Mouse (Mus musculus): Measurements from ENCODE around the gene Uhrf1bp1.

Uhrf1bp1 gene

DNA sequence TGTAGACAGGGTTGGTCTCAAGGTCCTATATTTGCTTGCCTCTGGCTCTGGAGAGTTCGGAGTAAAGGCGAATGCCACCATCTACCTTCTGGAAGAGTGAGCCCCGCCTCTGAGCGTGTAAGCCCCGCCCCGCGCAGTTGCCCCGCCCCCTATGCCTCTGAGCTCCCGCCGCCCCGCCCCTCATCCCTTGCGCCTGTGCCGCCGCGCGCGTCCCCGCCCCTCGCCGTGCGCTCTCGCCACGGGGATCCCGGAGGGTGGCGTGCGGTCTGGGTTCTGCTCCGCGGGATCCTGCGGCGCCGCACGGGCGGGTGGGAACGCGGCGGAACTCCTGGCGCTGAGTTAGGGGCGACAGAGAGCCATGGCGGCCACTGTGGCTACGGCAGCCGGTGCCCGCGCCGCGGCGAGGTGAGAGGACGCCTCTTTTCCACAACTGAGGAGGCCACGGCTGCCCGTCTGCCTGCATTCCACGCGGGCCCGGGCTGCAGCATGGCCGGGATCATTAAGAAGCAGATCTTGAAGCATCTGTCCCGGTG lies at the start of gene Uhrf1bp1:
Uhrf1bp1 (plus strand) TSS at position 177 of the 533 bp plus-strand sequence.
- peaks cover 2% of the 10 kb centered on the region; the same call in 1 of the 2 replicates for H3K27me3 ChIP-seq (ENCODE audit: control insufficient read depth, insufficient read depth, low read length, poor library complexity, severe bottlenecking)
- peak; percentile 85 for DNase-seq (ENCODE audit: low read depth, low spot score)

GRCm38 (mm10) chr17:27807542-27808078 lies 48.6 kb upstream of the Uhrf1bp1 start:
- H3K27me3 ChIP-seq (ENCODE audit: control insufficient read depth, insufficient read depth, low read length, poor library complexity, severe bottlenecking): no peaks in the 10 kb centered on the region
- H3K36me3 ChIP-seq (ENCODE audit: control insufficient read depth, insufficient read depth, low read length, poor library complexity, severe bottlenecking): no peaks in the 10 kb centered on the region
- DNase-seq (ENCODE audit: low read depth, low spot score): no peak

More for the DNA sequence above, at the start of gene Uhrf1bp1:
- H3K36me3 ChIP-seq (ENCODE audit: control insufficient read depth, insufficient read depth, low read length, poor library complexity, severe bottlenecking): peaks cover 7% of the 10 kb centered on the region

DNA sequence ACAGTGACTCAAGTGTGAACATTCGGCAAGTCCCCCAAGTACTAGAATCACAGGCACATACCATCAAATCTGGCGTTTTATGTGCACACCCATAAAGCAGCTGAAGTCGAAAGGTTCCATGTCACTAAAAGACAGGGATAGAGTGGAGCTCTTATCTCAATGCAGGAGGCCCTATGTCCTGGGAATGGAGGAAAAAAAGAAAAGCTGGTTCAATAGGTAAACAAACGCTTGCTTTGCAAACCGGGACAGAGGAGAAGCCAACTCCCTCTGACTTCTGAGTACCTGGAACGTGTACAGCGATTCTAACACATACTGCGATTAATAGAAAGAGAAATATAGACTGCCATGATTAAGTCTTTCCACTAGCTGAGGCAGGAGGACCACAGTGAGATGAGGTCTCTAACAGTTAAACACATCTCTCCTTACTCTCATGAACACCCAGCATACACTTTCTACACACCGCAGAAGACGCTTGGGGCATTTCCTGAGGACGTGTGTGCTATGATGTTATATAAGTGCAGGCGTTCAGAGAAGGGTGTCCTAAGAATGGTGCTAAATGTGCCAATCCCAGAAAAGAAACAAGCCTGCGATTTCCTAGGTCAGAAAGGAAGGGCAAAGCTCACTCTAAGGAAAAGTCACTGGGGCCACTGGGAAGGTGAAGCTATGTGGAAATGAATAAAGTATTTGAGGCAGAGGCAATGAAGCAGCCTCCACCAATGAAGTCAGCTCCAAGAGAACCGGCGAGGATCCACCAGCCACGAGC lies 45.5 kb upstream of the Uhrf1bp1 start:
- H3K27me3 ChIP-seq (ENCODE audit: control insufficient read depth, insufficient read depth, low read length, poor library complexity, severe bottlenecking): no peaks in the 10 kb centered on the region
- H3K36me3 ChIP-seq (ENCODE audit: control insufficient read depth, insufficient read depth, low read length, poor library complexity, severe bottlenecking): no peaks in the 10 kb centered on the region
- DNase-seq (ENCODE audit: low read depth, low spot score): no peak

GRCm38 (mm10) chr17:27811980-27812379 lies 44.3 kb upstream of the Uhrf1bp1 start:
- Histone ChIP-seq H3K27me3 (ENCODE audit: control insufficient read depth, insufficient read depth, low read length, poor library complexity, severe bottlenecking) (no peaks in the 10 kb centered on the region), H3K36me3 (ENCODE audit: control insufficient read depth, insufficient read depth, low read length, poor library complexity, severe bottlenecking) (no peaks in the 10 kb centered on the region)
- DNase-seq (ENCODE audit: low read depth, low spot score): no peak

GRCm38 (mm10) chr17:27814606-27815005 lies 41.6 kb upstream of the Uhrf1bp1 start:
- no peak for DNase-seq (ENCODE audit: low read depth, low spot score)
- Histone ChIP-seq H3K27me3 (ENCODE audit: control insufficient read depth, insufficient read depth, low read length, poor library complexity, severe bottlenecking) (no peaks in the 10 kb centered on the region), H3K36me3 (ENCODE audit: control insufficient read depth, insufficient read depth, low read length, poor library complexity, severe bottlenecking) (no peaks in the 10 kb centered on the region)

- no peak for DNase-seq (ENCODE audit: low read depth, low spot score)
- no peaks in the 10 kb centered on the region for H3K27me3 ChIP-seq (ENCODE audit: control insufficient read depth, insufficient read depth, low read length, poor library complexity, severe bottlenecking)
- no peaks in the 10 kb centered on the region for H3K36me3 ChIP-seq (ENCODE audit: control insufficient read depth, insufficient read depth, low read length, poor library complexity, severe bottlenecking)
Observed at GRCm38 (mm10) chr17:27819011-27819410, 37.2 kb upstream of the Uhrf1bp1 start.

- DNase-seq (ENCODE audit: low read depth, low spot score): no peak
- Histone ChIP-seq H3K36me3 (ENCODE audit: control insufficient read depth, insufficient read depth, low read length, poor library complexity, severe bottlenecking) (no peaks in the 10 kb centered on the region), H3K27me3 (ENCODE audit: control insufficient read depth, insufficient read depth, low read length, poor library complexity, severe bottlenecking) (no peaks in the 10 kb centered on the region)
Observed at GRCm38 (mm10) chr17:27819521-27819970, 36.7 kb upstream of the Uhrf1bp1 start.

DNA sequence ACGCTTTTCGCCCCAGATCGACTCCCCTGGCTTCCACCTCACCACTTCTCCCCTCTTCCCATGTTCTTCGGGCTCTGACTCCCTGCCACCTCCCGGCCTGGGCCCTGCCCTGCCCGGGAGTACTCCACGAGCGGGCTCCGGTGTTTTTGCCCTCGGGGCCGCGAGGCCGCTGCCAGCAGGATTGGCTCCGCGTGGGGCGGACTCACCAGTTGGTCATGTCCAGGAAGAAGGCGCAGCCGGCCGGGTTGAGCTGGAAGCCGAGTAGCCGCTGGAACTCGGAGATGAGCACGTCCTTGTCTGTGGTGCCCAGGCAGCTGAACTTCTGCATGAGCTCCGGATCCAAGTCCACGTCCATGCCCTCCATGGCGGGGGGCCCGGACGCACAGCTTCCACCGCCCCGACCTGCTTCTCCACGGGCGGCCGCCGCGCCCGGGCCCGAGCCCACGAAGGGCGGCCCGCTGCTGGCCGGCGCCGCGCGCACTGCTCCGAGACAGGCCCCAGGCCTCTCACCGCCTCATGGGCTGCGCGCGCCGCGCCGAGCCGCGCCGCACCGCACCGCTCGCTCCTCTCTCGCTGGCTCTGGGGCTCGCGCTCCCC lies 36.2 kb upstream of the Uhrf1bp1 start:
- DNase-seq (ENCODE audit: low read depth, low spot score): no peak
- Histone ChIP-seq H3K27me3 (ENCODE audit: control insufficient read depth, insufficient read depth, low read length, poor library complexity, severe bottlenecking) (no peaks in the 10 kb centered on the region), H3K36me3 (ENCODE audit: control insufficient read depth, insufficient read depth, low read length, poor library complexity, severe bottlenecking) (no peaks in the 10 kb centered on the region)

GRCm38 (mm10) chr17:27820568-27821406 lies 35.5 kb upstream of the Uhrf1bp1 start, which contains the start of gene D17Wsu92e:
Gene D17Wsu92e (minus strand): TSS chr17:27820648.
- H3K36me3 ChIP-seq (ENCODE audit: control insufficient read depth, insufficient read depth, low read length, poor library complexity, severe bottlenecking): no peaks in the 10 kb centered on the region
- peak; percentile 100 for DNase-seq (ENCODE audit: low read depth, low spot score)
- no peaks in the 10 kb centered on the region for H3K27me3 ChIP-seq (ENCODE audit: control insufficient read depth, insufficient read depth, low read length, poor library complexity, severe bottlenecking)

- no peaks in the 10 kb centered on the region for H3K27me3 ChIP-seq (ENCODE audit: control insufficient read depth, insufficient read depth, low read length, poor library complexity, severe bottlenecking)
- H3K36me3 ChIP-seq (ENCODE audit: control insufficient read depth, insufficient read depth, low read length, poor library complexity, severe bottlenecking): no peaks in the 10 kb centered on the region
- no peak for DNase-seq (ENCODE audit: low read depth, low spot score)
Observed at GRCm38 (mm10) chr17:27821407-27822338, 34.6 kb upstream of the Uhrf1bp1 start.

GRCm38 (mm10) chr17:27823142-27823905 lies 32.9 kb upstream of the Uhrf1bp1 start:
- H3K36me3 ChIP-seq (ENCODE audit: control insufficient read depth, insufficient read depth, low read length, poor library complexity, severe bottlenecking): no peaks in the 10 kb centered on the region
- no peak for DNase-seq (ENCODE audit: low read depth, low spot score)
- no peaks in the 10 kb centered on the region for H3K27me3 ChIP-seq (ENCODE audit: control insufficient read depth, insufficient read depth, low read length, poor library complexity, severe bottlenecking)

GRCm38 (mm10) chr17:27824941-27825340 lies 31.3 kb upstream of the Uhrf1bp1 start:
- no peaks in the 10 kb centered on the region for H3K36me3 ChIP-seq (ENCODE audit: control insufficient read depth, insufficient read depth, low read length, poor library complexity, severe bottlenecking)
- H3K27me3 ChIP-seq (ENCODE audit: control insufficient read depth, insufficient read depth, low read length, poor library complexity, severe bottlenecking): no peaks in the 10 kb centered on the region
- peak; percentile 82 for DNase-seq (ENCODE audit: low read depth, low spot score)

DNA sequence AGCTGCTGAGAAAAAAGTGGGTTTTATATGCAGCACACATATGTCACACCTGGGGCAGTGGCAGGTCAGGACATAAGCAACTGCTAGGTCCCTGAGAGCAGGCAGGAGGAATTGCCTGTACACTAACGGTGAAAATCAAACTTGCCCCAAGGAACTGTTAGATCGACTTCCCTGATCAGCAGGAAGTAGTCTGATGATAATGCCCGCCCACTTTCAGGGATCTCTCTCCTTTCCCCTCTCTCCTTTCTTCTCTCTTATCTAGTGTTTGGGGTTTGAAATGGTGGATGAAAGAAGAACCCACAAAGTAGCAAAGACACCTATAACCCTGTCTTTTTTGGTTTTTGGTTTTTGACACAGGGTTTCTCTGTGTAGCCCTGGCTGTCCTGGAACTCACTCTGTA lies 30.7 kb upstream of the Uhrf1bp1 start:
- H3K27me3 ChIP-seq (ENCODE audit: control insufficient read depth, insufficient read depth, low read length, poor library complexity, severe bottlenecking): no peaks in the 10 kb centered on the region
- H3K36me3 ChIP-seq (ENCODE audit: control insufficient read depth, insufficient read depth, low read length, poor library complexity, severe bottlenecking): no peaks in the 10 kb centered on the region
- DNase-seq (ENCODE audit: low read depth, low spot score): peak; percentile 58

All from splenic B cell, adult 2 months (primary cell).